Mouse (Mus musculus) midbrain, postnatal 0 days (tissue): ENCODE data around the gene Adra1d. TPM values are rescaled to one million over a fixed set of nuclear protein-coding genes. Genes with fewer than 3 reads are reported as not detected.

ENCODE experiments used
- ATAC-seq: fragments of 200-750 bp; cut with Nextera tagmentation; 2 replicates; pipeline ENCODE4 v1.8.0; 2017; ENCODE audit warnings: moderate number of reproducible peaks, mild to moderate bottlenecking, moderate TSS enrichment, moderate library complexity; ENCODE audit not compliant: low FRiP score
- DNase-seq: peaks from one replicate; pipeline ENCODE4 v3.0.0-alpha.2; 2015; ENCODE audit warnings: low spot score
- H3K27ac ChIP-seq: fragments of 300-500 bp; sonication (generic); 2 replicates; pipeline ENCODE4 v1.5.1; 2014; ENCODE audit warnings: low read depth, mild to moderate bottlenecking, low read length, mixed read lengths
- H3K27me3 ChIP-seq: fragments of 300-500 bp; sonication (generic); 2 replicates; pipeline ENCODE4 v1.6.1; 2014; ENCODE audit warnings: low read length, control low read depth, mixed read lengths; ENCODE audit not compliant: insufficient read depth
- H3K36me3 ChIP-seq: fragments of 300-500 bp; sonication (generic); 2 replicates; pipeline ENCODE4 v1.6.1; 2014; ENCODE audit warnings: low read length, control low read depth, mixed read lengths; ENCODE audit not compliant: insufficient read depth
- H3K4me1 ChIP-seq: fragments of 300-500 bp; sonication (generic); 2 replicates; pipeline ENCODE4 v1.6.1; 2014; ENCODE audit warnings: mild to moderate bottlenecking, control low read depth, antibody characterized with exemption, low read length, mixed read lengths; ENCODE audit not compliant: insufficient read depth
- H3K4me2 ChIP-seq: fragments of 300-500 bp; sonication (generic); 2 replicates; pipeline ENCODE4 v1.6.1; 2014; ENCODE audit warnings: low read depth, mild to moderate bottlenecking, low read length, mixed read lengths; ENCODE audit not compliant: poor library complexity, severe bottlenecking
- H3K4me3 ChIP-seq: fragments of 300-500 bp; sonication (generic); 2 replicates; pipeline ENCODE4 v1.5.1; 2014; ENCODE audit warnings: low read depth, mild to moderate bottlenecking, low read length, moderate library complexity
- H3K9ac ChIP-seq: fragments of 300-500 bp; sonication (generic); replicated peaks from 2 replicates; pipeline ENCODE4 v1.6.1; 2014; ENCODE audit warnings: mild to moderate bottlenecking, low read length, moderate library complexity, mixed read lengths; ENCODE audit not compliant: poor library complexity, severe bottlenecking
- H3K9me3 ChIP-seq: fragments of 300-500 bp; sonication (generic); 2 replicates; pipeline ENCODE4 v1.6.1; 2016; ENCODE audit warnings: low read length, control low read depth
- CTCF ChIP-seq: IDR thresholded peaks from 2 replicates; pipeline ENCODE4 v1.5.1; 2016; ENCODE audit warnings: antibody characterized with exemption, mild to moderate bottlenecking
- WGBS: fragments of 180-500 bp; shearing (Covaris S2); extraction: QIAGEN DNeasy Blood & Tissue Kit; methylation state at CpG from one replicate; pipeline ENCODE4 v1.1.7; 2014; 5-methylcytosine and 5-hydroxymethylcytosine counted together
- polyA plus RNA-seq: library from polyadenylated mRNA; unstranded; fragments of >200 nt; fragmentation: Nextera tagmentation; extraction: Ambion mirVana; gene quantifications from 2 replicates; pipeline ENCODE4 v1.2.1, GENCODE M21; 2015
- total RNA-seq: library from RNA; depleted of rRNA; stranded (reverse); fragments of >200 nt; gene quantifications from 2 replicates; pipeline ENCODE4 v1.2.3, GENCODE M21; 2014

The Adra1d gene
- total and polyA plus RNA-seq, 2 experiments from 2014 or later: 0.10 to 0.44 TPM

DNA sequence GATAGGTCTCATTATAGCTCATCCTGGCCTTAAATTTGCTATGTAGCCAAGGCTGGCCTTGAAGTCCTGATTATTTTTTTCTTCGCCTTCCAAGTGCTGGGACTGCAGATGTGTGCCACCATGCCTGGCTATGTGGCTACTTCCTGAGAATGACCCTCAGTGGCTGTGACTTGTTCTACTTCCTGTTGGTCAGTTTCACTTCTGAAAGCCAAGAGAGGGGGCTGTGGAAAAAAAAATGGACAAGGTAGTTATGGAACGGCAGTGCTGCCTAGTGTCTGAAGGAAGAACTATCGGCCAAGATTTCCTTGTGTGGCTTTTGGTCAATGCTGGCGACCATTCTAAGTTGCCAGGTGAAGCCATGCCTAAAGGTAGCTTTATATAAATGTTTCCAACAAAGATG is 44.5 kb downstream of the Adra1d start:
- 89% methylated on average over 4 of the region's 4 CpGs for WGBS
- no peaks in the 10 kb centered on the region for H3K27me3 ChIP-seq
- DNase-seq (no peak), ATAC-seq (no peak)
- no peaks in the 10 kb centered on the region for H3K9me3 ChIP-seq
- peaks cover 15% of the 10 kb centered on the region for H3K36me3 ChIP-seq
- no peak overlapping the region for H3K27ac ChIP-seq
- TF ChIP-seq CTCF: no peak
- H3K4me1 ChIP-seq: no peaks in the 10 kb centered on the region
- H3K9ac ChIP-seq: no peak overlapping the region
- H3K4me3 ChIP-seq: no peak overlapping the region
- H3K4me2 ChIP-seq: no peak overlapping the region

DNA sequence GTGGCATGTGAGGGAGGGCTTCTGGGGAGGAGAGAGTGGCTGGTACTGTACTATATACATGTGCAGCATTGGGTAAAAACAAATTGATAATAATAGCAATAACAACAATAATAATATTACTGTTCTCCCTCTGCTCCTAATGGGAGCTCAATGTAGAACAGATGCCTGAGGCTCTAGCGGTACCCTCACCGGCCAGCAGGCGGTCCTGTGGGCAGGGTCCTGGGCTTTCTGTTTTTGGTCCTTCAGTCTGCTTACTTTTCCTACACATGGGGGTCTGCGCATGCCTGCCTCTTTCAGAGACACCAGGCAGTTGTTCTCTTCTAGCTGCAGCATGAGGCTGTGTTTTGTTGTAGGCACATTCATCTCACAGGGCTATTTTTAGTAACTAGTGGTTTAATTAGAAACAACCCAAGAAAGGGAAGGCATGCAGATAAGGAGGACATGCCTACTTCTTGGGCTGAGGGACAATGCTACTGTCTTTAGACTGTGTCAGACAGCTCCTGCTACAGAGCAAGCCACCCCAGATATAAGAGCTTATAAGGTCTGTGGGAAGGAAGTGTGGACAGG is 47.9 kb downstream of the Adra1d start:
- ATAC-seq (no peak), DNase-seq (no peak)
- no peaks in the 10 kb centered on the region for H3K36me3 ChIP-seq
- H3K4me2 ChIP-seq: no peak overlapping the region
- H3K9me3 ChIP-seq: no peaks in the 10 kb centered on the region
- peaks cover 7% of the 10 kb centered on the region; the same call in 1 of the 2 replicates for H3K4me1 ChIP-seq
- H3K27ac ChIP-seq: peak overlapping the region; percentile 26; the same call in 1 of the 2 replicates
- 87% methylated on average over 4 of the region's 4 CpGs for WGBS
- no peak overlapping the region for H3K4me3 ChIP-seq
- peak; percentile 31; the same call in 1 of the 2 replicates for TF ChIP-seq CTCF
- no peaks in the 10 kb centered on the region for H3K27me3 ChIP-seq
- no peak overlapping the region for H3K9ac ChIP-seq

DNA sequence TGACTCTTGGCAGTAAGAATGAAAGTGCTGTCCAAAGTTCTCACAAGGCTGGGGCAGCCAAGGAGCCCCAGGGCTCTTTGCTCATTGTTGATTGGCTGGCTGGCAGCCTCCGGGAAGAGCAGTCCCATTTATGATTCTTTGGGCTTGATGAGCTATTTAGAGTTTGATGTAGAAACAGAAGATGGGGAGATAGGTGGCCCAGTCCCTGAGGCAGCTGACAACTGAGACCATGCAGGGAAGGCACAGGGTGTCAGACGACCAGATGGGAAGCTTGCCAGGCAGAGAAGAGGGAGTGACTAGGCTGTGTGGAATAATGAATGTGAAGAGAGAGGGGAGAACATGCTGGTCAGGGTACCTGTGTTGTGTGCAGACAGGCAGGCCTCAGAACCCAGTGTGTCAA is 48.6 kb downstream of the Adra1d start:
- no peak overlapping the region for H3K4me2 ChIP-seq
- no peak overlapping the region for H3K27ac ChIP-seq
- H3K4me3 ChIP-seq: no peak overlapping the region
- peaks cover 7% of the 10 kb centered on the region; the same call in 1 of the 2 replicates for H3K4me1 ChIP-seq
- 37% methylated on average over 2 of the region's 2 CpGs for WGBS
- H3K9me3 ChIP-seq: no peaks in the 10 kb centered on the region
- ATAC-seq: no peak
- H3K36me3 ChIP-seq: no peaks in the 10 kb centered on the region
- no peaks in the 10 kb centered on the region for H3K27me3 ChIP-seq
- no peak overlapping the region for H3K9ac ChIP-seq
- DNase-seq: no peak
- no peak for TF ChIP-seq CTCF

DNA sequence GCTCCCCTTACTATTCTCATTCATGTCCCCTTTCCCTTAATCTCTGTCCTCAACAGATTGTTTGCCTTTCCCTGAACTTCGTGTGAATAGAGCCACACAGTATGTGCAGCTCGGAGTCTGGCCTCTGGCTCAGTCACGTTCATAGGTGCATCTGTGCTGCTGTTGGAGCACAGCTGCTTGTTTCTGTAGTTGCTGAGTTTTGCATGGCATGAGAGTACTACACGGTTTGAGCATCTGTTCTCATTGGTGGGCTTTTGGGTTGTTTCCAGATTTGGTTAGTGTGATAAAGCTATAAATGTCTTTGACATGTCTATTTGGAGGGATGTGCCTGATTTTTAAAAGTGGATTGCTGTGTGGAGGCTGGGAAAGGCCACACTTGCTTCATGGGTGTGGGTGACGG is 51.6 kb downstream of the Adra1d start:
- WGBS: 61% methylated on average over 5 of the region's 5 CpGs

DNA sequence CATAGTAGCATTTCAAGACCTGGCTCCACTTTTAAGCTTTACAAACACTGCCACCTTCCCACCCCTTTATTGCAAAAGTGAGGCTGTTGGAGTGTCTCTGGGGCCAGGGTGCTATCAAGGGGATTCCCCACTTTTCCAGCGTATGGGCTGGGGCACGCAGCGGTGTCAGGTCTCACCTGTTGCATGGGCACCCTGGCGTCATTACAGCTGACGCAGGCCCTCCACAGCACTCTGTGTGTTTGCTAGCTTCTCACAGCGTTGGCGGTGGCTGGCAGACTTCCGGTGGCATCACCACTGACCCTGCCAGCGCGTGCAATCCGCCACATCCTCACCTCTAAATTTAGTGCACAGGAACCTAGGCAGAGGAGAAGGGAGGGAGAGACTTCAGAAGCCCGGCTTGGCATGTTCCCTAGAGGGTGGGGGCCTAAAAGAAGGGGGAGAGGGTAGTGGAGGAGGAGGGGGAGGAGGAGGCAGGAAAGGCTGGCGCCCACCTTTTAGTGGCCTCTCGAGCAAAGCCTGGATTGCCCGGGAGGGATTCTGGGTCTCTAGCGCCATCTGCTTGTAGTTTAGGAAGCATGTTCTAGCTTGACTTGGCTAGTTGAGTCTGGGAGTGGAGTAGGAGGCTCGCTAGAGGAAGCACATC is 52.3 kb downstream of the Adra1d start:
- TF ChIP-seq CTCF: peak; percentile 80
- Histone ChIP-seq H3K27ac (peak overlapping the region; percentile 59; the same call in 1 of the 2 replicates), H3K9ac (no peak overlapping the region), H3K36me3 (no peaks in the 10 kb centered on the region), H3K4me3 (no peak overlapping the region), H3K9me3 (no peaks in the 10 kb centered on the region), H3K27me3 (no peaks in the 10 kb centered on the region), H3K4me1 (peaks cover 7% of the 10 kb centered on the region; the same call in 1 of the 2 replicates), H3K4me2 (peak overlapping the region; percentile 39)
- DNase-seq (peak; percentile 89), ATAC-seq (peak; percentile 27; the same call in 1 of the 2 replicates)
- 20% methylated on average over 17 of the region's 17 CpGs for WGBS

More for the DNA sequence above, 51.6 kb downstream of the Adra1d start:
- H3K27ac ChIP-seq: no peak overlapping the region
- H3K9me3 ChIP-seq: no peaks in the 10 kb centered on the region
- H3K4me1 ChIP-seq: peaks cover 7% of the 10 kb centered on the region; the same call in 1 of the 2 replicates
- H3K36me3 ChIP-seq: no peaks in the 10 kb centered on the region
- no peaks in the 10 kb centered on the region for H3K27me3 ChIP-seq
- no peak overlapping the region for H3K4me2 ChIP-seq
- no peak for ATAC-seq
- H3K4me3 ChIP-seq: no peak overlapping the region
- no peak overlapping the region for H3K9ac ChIP-seq
- no peak for DNase-seq
- no peak for TF ChIP-seq CTCF

DNA sequence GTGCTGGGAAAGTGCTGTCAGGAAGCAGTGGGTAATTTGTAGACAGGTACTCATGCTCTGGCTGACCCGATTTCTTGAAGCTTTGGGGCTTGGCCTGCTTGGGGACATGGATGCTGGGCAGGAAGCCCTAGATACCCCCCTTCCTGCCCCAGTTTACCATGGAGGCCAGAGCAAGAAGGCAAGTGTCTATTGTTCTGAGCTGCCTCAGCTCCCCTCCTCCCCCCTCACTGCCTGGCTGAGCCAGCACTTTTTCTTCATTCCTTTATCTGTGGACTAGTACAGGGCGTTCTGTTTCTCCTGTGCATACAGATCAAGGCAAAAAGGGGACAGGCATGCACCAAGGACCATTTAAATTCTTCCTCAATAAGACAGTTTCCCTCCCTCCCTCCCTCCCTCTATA is 53.6 kb downstream of the Adra1d start:
- no peak overlapping the region for H3K4me2 ChIP-seq
- no peak overlapping the region for H3K4me3 ChIP-seq
- H3K9me3 ChIP-seq: no peaks in the 10 kb centered on the region
- H3K4me1 ChIP-seq: peaks cover 7% of the 10 kb centered on the region; the same call in 1 of the 2 replicates
- peak overlapping the region; percentile 39; the same call in 1 of the 2 replicates for H3K27ac ChIP-seq
- peak; percentile 67 for DNase-seq
- no peaks in the 10 kb centered on the region for H3K27me3 ChIP-seq
- ATAC-seq: peak; percentile 33; the same call in 1 of the 2 replicates
- TF ChIP-seq CTCF: no peak
- no peaks in the 10 kb centered on the region for H3K36me3 ChIP-seq
- 42% methylated on average over 2 of the region's 2 CpGs for WGBS
- no peak overlapping the region; the same call in 1 of the 2 replicates for H3K9ac ChIP-seq
